Mouse (Mus musculus): ENCODE data around the gene Slc38a7. TPM values are rescaled to one million over a fixed set of nuclear protein-coding genes. Genes with fewer than 3 reads are reported as not detected.

The Slc38a7 gene
- 22.9 and 26.7 TPM in 2 replicates for polyA plus RNA-seq (2014; fragmentation: Nextera tagmentation; extraction: Ambion mirVana)

GRCm38 (mm10) chr8:95853102-95853843, at the start of gene Slc38a7:
TSS of gene Slc38a7 (minus strand) at chr8:95853539.
- ATAC-seq (ENCODE audit: low FRiP score): peak; percentile 97
- WGBS: 19% methylated on average over 22 of the region's 22 CpGs
- Histone ChIP-seq H3K36me3 (replicated peaks; ENCODE audit: control insufficient read depth, insufficient read depth) (0 out of 2 replicates have a peak, but pooled peaks cover 3% of the 10 kb centered on the region), H3K9me3 (ENCODE audit: control insufficient read depth, low read length) (no peaks in the 10 kb centered on the region), H3K9ac (peak within 1 kb of the TSS; percentile 70), H3K4me2 (replicated peaks) (peak within 1 kb of the TSS; percentile 65), H3K4me1 (replicated peaks; ENCODE audit: control insufficient read depth, insufficient read depth, low read length) (peaks cover 9% of the 10 kb centered on the region), H3K27me3 (ENCODE audit: control insufficient read depth, insufficient read depth, low read length) (no peaks in the 10 kb centered on the region), H3K4me3 (replicated peaks; ENCODE audit: low read length) (peak within 1 kb of the TSS; percentile 63), H3K27ac (no peak within 1 kb of the TSS)
- peak; percentile 80 for DNase-seq (ENCODE audit: low spot score)

DNA sequence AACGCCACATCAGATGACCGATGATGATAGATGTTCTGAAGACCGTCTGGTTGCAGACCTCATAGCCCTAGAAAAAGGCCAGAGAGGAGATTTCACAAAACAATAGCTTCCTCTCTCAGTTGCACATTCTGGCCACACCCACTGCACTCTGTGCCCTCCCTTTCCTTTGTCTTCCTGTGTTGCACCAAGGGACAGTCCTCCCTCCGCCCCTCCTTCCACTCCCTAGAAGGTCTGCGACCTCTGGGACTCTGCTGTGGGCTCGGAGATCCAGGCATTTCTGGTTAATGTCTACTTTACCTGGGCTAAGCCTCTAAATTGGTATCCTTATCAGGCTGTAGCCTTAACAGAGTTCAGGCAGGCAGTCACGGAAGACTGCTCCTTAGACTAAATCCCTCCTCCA, 48.5 kb upstream of the Slc38a7 start:
- no peaks in the 10 kb centered on the region for H3K4me1 ChIP-seq (replicated peaks; ENCODE audit: control insufficient read depth, insufficient read depth, low read length)
- ATAC-seq (ENCODE audit: low FRiP score): no peak
- no peak overlapping the region for H3K4me2 ChIP-seq (replicated peaks)
- H3K27me3 ChIP-seq (ENCODE audit: control insufficient read depth, insufficient read depth, low read length): no peaks in the 10 kb centered on the region
- H3K9ac ChIP-seq: no peak overlapping the region
- H3K27ac ChIP-seq: no peak overlapping the region
- WGBS: 10% methylated on average over 7 of the region's 7 CpGs
- no peaks in the 10 kb centered on the region for H3K36me3 ChIP-seq (replicated peaks; ENCODE audit: control insufficient read depth, insufficient read depth)
- no peak overlapping the region for H3K4me3 ChIP-seq (replicated peaks; ENCODE audit: low read length)
- H3K9me3 ChIP-seq (ENCODE audit: control insufficient read depth, low read length): no peaks in the 10 kb centered on the region
- DNase-seq (ENCODE audit: low spot score): no peak

- H3K9me3 ChIP-seq (ENCODE audit: control insufficient read depth, low read length): no peaks in the 10 kb centered on the region
- no peak for ATAC-seq (ENCODE audit: low FRiP score)
- no peaks in the 10 kb centered on the region for H3K4me1 ChIP-seq (replicated peaks; ENCODE audit: control insufficient read depth, insufficient read depth, low read length)
- H3K27me3 ChIP-seq (ENCODE audit: control insufficient read depth, insufficient read depth, low read length): no peaks in the 10 kb centered on the region
- H3K4me3 ChIP-seq (replicated peaks; ENCODE audit: low read length): no peak overlapping the region
- 81% methylated on average over 5 of the region's 5 CpGs for WGBS
- H3K4me2 ChIP-seq (replicated peaks): no peak overlapping the region
- H3K27ac ChIP-seq: no peak overlapping the region
- no peaks in the 10 kb centered on the region for H3K36me3 ChIP-seq (replicated peaks; ENCODE audit: control insufficient read depth, insufficient read depth)
- H3K9ac ChIP-seq: no peak overlapping the region
- DNase-seq (ENCODE audit: low spot score): no peak
These were observed 40.4 kb upstream of the Slc38a7 start for GRCm38 (mm10) chr8:95893701-95894100.

GRCm38 (mm10) chr8:95888285-95889136, 35.2 kb upstream of the Slc38a7 start, which contains the start of gene Got2:
TSS of gene Got2 (minus strand) at chr8:95888547.
- H3K9me3 ChIP-seq (ENCODE audit: control insufficient read depth, low read length): no peaks in the 10 kb centered on the region
- DNase-seq (ENCODE audit: low spot score) (peak; percentile 94), ATAC-seq (ENCODE audit: low FRiP score) (peak; percentile 89)
- H3K4me1 ChIP-seq (replicated peaks; ENCODE audit: control insufficient read depth, insufficient read depth, low read length): peaks cover 21% of the 10 kb centered on the region
- H3K9ac ChIP-seq: peak within 1 kb of the TSS; percentile 88
- no peaks in the 10 kb centered on the region for H3K27me3 ChIP-seq (ENCODE audit: control insufficient read depth, insufficient read depth, low read length)
- 8% methylated on average over 31 of the region's 31 CpGs for WGBS
- peak within 1 kb of the TSS; percentile 74 for H3K4me2 ChIP-seq (replicated peaks)
- peak within 1 kb of the TSS; percentile 100 for H3K4me3 ChIP-seq (replicated peaks; ENCODE audit: low read length)
- H3K27ac ChIP-seq: peak within 1 kb of the TSS; percentile 83
- no peaks in the 10 kb centered on the region for H3K36me3 ChIP-seq (replicated peaks; ENCODE audit: control insufficient read depth, insufficient read depth)

DNA sequence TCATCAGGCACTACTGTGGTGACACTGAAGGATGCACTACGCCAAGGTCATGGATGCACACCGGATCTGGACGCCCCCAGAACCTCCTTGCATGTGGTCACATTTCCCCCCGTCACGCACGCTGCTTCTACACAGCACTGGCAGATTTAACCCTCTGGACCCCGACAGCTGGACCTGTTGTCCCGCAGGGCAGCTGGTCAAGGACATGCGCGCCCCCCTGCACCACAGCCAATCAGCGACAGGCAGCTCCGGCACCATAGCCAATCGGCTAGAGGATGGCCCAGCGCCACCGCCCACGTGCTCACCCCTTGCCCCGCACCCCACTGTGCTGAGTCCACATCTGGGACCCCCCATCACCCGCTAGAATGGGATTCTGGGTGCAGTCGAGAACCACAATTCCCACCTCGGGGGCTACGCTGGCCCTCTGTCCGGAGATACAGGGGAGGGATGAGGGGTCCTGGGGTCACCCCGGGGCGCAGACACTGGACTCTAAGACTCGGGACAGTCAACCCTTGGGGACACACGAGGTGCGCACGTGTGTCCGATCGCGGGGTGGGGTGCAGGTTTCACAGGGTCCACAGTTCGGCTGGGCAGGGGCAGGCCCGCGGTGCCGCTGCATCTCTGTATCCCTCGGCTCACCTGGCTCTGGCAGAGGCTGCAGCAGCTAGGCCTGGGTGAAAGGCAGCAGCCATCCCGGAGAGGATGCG, 34.4 kb upstream of the Slc38a7 start:
- H3K4me1 ChIP-seq (replicated peaks; ENCODE audit: control insufficient read depth, insufficient read depth, low read length): peaks cover 21% of the 10 kb centered on the region
- WGBS: under 1% methylated on average over 38 of the region's 38 CpGs

GRCm38 (mm10) chr8:95886647-95887577, 33.6 kb upstream of the Slc38a7 start:
- ATAC-seq (ENCODE audit: low FRiP score): no peak
- H3K9me3 ChIP-seq (ENCODE audit: control insufficient read depth, low read length): no peaks in the 10 kb centered on the region
- 69% methylated on average over 17 of the region's 17 CpGs for WGBS
- H3K27ac ChIP-seq: peak overlapping the region; percentile 83; the same call in 1 of the 2 replicates
- H3K4me1 ChIP-seq (replicated peaks; ENCODE audit: control insufficient read depth, insufficient read depth, low read length): peaks cover 21% of the 10 kb centered on the region
- H3K9ac ChIP-seq: peak overlapping the region; percentile 88
- H3K36me3 ChIP-seq (replicated peaks; ENCODE audit: control insufficient read depth, insufficient read depth): no peaks in the 10 kb centered on the region
- peak overlapping the region; percentile 100 for H3K4me3 ChIP-seq (replicated peaks; ENCODE audit: low read length)
- no peak for DNase-seq (ENCODE audit: low spot score)
- peak overlapping the region; percentile 74 for H3K4me2 ChIP-seq (replicated peaks)
- H3K27me3 ChIP-seq (ENCODE audit: control insufficient read depth, insufficient read depth, low read length): no peaks in the 10 kb centered on the region

More for the DNA sequence above, 34.4 kb upstream of the Slc38a7 start:
- ATAC-seq (ENCODE audit: low FRiP score) (peak; percentile 95), DNase-seq (ENCODE audit: low spot score) (peak; percentile 74)
- peak overlapping the region; percentile 74 for H3K4me2 ChIP-seq (replicated peaks)
- H3K9me3 ChIP-seq (ENCODE audit: control insufficient read depth, low read length): no peaks in the 10 kb centered on the region
- no peaks in the 10 kb centered on the region for H3K36me3 ChIP-seq (replicated peaks; ENCODE audit: control insufficient read depth, insufficient read depth)
- peak overlapping the region; percentile 100 for H3K4me3 ChIP-seq (replicated peaks; ENCODE audit: low read length)
- H3K27me3 ChIP-seq (ENCODE audit: control insufficient read depth, insufficient read depth, low read length): no peaks in the 10 kb centered on the region
- peak overlapping the region; percentile 83 for H3K27ac ChIP-seq
- peak overlapping the region; percentile 88 for H3K9ac ChIP-seq

- Histone ChIP-seq H3K4me2 (replicated peaks) (no peak overlapping the region), H3K4me3 (replicated peaks; ENCODE audit: low read length) (no peak overlapping the region), H3K9me3 (ENCODE audit: control insufficient read depth, low read length) (no peaks in the 10 kb centered on the region), H3K36me3 (replicated peaks; ENCODE audit: control insufficient read depth, insufficient read depth) (no peaks in the 10 kb centered on the region), H3K9ac (no peak overlapping the region), H3K27me3 (ENCODE audit: control insufficient read depth, insufficient read depth, low read length) (no peaks in the 10 kb centered on the region), H3K4me1 (replicated peaks; ENCODE audit: control insufficient read depth, insufficient read depth, low read length) (peaks cover 21% of the 10 kb centered on the region), H3K27ac (no peak overlapping the region)
- no peak for DNase-seq (ENCODE audit: low spot score)
- no peak for ATAC-seq (ENCODE audit: low FRiP score)
- WGBS: 79% methylated on average over 5 of the region's 5 CpGs
These were observed 32.6 kb upstream of the Slc38a7 start for GRCm38 (mm10) chr8:95885966-95886365.

GRCm38 (mm10) chr8:95885271-95885841, 32.0 kb upstream of the Slc38a7 start:
- 82% methylated on average over 5 of the region's 5 CpGs for WGBS
- H3K9ac ChIP-seq: no peak overlapping the region
- no peaks in the 10 kb centered on the region for H3K36me3 ChIP-seq (replicated peaks; ENCODE audit: control insufficient read depth, insufficient read depth)
- H3K4me2 ChIP-seq (replicated peaks): no peak overlapping the region
- ATAC-seq (ENCODE audit: low FRiP score): no peak
- no peak overlapping the region for H3K4me3 ChIP-seq (replicated peaks; ENCODE audit: low read length)
- H3K27ac ChIP-seq: no peak overlapping the region
- DNase-seq (ENCODE audit: low spot score): no peak
- no peaks in the 10 kb centered on the region for H3K27me3 ChIP-seq (ENCODE audit: control insufficient read depth, insufficient read depth, low read length)
- H3K9me3 ChIP-seq (ENCODE audit: control insufficient read depth, low read length): no peaks in the 10 kb centered on the region
- H3K4me1 ChIP-seq (replicated peaks; ENCODE audit: control insufficient read depth, insufficient read depth, low read length): peaks cover 21% of the 10 kb centered on the region
